Mouse (Mus musculus) NIH3T3 (cell line): ENCODE measurements around the gene Btbd17.

ENCODE experiments used
- DNase-seq: peaks from one replicate; pipeline ENCODE4 v3.0.0-alpha.2; 2012; ENCODE audit warnings: low read depth

Btbd17 gene

GRCm38 (mm10) chr11:114795848-114796322 is at the start of gene Btbd17:
Gene Btbd17 (minus strand): TSS chr11:114795945.
- DNase-seq, result no peak

DNA sequence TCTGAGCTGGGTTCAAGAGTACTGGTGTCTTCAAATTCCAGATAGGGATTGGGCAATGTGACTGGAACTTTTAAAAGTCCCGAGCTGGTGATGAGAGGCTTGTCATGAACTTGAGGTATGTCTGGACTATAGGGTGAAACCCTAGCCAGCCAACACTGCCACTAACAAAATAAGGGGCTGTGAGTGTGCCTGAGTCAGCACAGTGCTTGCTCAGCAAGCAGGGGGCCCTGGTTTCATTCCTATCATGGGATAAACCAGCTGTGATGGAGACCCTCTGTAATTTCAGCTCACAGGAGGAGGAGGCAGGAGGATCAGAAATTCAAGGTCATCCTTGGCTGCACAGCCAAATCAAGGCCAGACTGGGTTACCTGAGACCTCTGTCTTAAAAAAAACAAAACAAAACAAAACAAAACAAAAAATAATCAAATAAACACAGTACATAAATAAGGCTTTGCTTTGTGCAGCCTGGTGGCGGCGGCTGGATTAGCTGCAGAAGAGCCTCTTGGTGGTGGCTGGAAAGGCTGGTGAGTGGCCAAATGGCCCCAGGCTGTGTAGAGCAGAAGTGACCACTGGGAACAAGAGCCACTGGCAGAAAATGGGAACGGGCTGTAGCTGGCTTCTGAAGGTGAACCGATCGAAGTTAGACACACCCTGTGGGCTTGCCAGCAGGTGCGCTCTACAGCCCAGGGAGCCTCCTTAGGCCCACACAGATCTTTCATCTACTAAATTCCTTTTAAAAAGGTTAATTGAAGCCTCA is 48.9 kb upstream of the Btbd17 start:
- no peak for DNase-seq

DNA sequence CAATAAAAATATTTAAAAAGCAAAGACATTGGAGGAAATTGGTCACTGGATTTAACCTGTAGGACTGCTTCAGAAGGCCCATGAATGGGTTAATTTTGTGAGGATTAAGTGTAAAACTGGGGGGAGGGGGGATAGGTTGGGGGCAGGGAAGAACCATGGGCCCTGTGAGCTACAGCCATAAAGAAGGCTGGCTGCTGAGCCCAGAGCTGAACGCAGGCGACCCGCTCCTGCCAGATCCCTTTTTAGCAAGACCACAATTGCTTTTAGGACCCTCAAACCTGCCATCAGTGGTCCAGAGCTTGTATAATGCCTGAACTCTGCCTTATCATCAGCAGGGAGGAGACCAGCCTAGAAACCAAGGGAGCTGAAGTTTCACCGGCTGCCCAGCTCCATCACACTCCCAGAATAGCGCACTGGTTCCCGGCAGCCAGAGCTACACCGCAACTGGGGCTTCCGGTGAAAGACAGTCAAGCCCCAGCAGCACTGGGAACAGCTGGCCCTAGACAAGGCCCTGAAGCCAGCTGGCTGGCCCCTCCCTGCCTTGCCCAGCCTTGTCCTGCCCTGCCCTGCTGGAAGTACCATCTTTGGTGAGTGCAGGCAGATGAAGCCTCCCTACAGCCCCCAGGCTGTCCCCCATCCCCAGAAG is 48.2 kb upstream of the Btbd17 start:
- no peak for DNase-seq

- DNase-seq, result no peak
These were observed 37.4 kb upstream of the Btbd17 start for GRCm38 (mm10) chr11:114833166-114833565.

DNA sequence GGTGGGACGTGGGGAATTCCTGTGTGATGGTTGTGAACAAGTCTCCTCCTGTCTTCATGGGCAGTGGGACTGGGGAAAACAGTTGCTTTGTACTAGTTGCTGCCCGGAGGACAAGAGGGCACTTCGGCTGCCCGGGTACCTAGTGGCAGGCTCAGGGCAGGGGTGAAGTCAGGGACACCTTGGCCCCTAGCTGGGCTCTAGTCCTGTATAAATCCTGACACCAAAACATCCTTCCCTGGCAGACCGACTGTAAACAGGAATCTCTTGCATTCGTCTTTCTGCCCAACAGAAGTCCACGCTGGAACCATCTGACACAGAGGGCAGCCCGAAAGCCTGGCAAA is 34.7 kb upstream of the Btbd17 start:
- DNase-seq, result no peak

GRCm38 (mm10) chr11:114829499-114830432 is 34.0 kb upstream of the Btbd17 start:
- no peak for DNase-seq

DNA sequence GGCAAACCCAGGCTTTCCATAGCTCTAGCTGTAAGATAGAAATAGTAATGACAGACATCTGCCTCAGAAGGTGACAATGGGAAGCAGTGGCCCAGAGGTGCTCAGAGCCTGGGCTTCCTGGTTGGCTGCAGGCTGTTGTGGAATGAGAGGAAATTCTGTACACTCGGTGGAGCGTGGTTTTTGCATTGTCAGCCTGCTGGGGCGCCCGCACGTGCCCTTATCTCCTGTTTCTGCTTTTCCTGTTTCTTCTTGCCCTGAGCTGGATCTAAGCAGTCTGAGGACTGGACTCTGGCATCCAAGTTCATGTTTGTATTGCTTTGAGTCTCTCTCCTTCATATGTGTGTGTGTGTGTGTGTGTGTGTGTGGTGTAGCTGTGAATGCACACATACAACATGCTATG is 30.9 kb upstream of the Btbd17 start:
- DNase-seq, result no peak

GRCm38 (mm10) chr11:114823199-114823725 is 27.5 kb upstream of the Btbd17 start:
- DNase-seq, result no peak

DNA sequence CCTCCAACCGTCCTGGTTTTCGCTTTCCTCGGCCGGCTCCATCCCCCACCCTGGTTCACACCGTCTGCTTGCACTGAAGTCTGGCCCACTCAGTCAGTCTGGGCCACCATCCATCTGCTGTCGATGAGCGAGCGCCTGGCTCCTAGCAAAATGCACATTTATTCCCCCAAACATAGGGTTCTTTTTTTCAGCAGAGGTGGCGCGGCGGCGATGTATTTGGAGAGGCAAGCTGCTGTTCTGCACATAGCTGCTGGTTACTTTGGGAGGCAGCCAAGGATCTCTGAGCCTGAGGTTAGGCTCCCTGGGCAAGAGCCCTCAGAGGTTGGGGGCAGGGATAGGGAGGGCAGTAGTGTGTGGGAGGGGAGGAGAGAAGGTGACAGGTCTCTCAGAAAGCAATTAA is 27.0 kb upstream of the Btbd17 start:
- DNase-seq, result peak; percentile 24

DNA sequence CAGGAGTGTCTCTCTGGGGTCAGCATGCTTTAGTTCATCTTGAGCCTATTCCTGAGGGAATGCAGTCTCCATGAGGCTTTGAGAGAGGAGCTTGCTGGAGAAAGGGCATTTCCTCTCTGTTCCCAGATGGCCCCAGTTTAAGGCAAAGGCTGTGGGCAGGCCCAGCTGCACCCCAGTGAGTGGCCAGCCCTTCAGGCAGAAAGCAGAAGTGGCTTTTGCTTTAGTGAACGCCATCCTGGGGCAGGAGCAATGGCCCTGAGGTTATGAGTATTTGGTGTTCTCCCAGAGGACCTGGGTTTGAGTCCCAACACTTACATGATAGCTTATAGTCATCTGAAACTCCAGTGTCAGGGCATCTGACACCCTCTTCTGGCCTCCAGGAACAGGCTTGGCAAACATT is 25.6 kb upstream of the Btbd17 start:
- no peak for DNase-seq

DNA sequence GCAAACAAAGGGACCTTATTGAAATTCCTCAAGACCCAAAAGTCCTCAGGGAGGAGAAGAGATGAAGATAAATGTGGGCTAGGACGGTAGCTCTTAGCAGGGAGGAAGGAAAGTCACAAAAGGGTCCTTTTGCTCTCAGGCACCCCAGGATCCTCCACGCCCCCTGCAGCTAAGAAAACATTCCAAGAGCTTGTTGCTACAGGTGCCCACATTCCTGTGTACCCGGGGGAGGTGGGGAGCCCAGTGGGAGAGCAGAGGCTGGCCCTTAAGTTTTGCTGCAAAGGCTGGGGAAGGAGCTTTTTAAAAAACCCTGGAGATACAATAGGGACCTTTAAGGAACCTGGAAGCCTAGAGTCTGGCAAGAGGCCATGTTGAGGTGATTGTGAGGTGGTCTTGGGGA is 24.7 kb upstream of the Btbd17 start:
- DNase-seq, result no peak

GRCm38 (mm10) chr11:114819110-114819509 is 23.4 kb upstream of the Btbd17 start:
- no peak for DNase-seq

GRCm38 (mm10) chr11:114818185-114818584 is 22.4 kb upstream of the Btbd17 start:
- no peak for DNase-seq

- DNase-seq, result no peak
These were observed 21.2 kb upstream of the Btbd17 start for GRCm38 (mm10) chr11:114816934-114817333.

DNA sequence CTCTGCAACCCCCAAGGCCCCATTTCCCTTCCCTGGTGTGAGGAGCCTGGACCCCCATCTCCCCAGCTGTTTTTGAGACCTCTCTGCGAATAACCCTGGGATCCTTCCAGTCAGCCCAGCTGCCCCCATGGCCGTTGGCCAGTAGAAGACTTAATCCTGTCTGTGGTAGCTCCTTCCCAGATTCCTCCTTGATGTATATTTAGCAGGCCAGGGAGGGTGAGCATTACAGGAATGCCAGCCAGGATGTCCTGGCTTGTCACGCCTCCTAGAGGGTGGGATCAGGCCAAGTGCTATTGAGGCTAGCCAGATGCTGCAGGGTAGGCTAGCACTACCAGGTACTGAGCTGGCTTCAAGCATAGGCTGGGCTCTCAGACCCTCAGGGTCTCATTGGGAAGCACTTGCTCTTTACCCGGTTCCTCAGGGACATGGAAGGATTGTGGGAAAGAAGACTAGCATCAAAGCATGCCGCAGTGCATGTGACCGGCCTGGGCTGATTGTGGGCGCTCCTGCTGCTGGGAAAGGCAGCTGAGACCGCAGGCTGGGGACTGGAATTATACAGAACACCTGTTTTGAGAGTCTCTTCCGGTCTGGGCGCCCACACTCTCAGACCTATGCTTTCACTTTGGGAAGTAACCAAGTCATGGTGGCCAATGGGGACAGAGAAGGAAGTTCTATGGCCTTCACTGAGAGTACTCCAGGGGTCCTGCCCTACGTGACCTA is 19.3 kb upstream of the Btbd17 start:
- DNase-seq, result no peak

DNA sequence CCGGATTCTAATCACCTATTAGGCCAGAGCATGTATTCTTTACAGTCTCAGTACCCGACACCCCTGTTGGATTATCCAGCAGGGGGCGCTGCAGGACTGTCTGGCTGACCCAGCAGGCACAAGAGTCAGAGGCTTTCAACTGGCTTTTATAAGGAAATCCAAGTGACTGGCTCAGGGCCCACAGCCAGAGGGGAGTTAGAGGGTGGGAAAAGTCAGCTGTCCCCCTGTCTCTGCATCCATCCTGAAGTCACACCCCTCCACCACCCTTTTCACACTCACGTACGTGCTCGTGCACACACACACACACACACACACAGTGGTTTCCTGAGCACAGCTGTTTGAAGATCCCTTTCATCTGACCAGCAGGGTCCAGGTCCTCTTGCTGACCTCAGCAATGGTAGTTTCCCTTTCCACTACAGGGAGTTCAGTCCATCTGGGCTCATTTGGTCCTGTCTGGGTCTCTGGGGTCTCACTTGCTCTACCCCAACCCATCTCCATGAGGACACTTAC is 17.0 kb upstream of the Btbd17 start:
- peak; percentile 90 for DNase-seq

DNA sequence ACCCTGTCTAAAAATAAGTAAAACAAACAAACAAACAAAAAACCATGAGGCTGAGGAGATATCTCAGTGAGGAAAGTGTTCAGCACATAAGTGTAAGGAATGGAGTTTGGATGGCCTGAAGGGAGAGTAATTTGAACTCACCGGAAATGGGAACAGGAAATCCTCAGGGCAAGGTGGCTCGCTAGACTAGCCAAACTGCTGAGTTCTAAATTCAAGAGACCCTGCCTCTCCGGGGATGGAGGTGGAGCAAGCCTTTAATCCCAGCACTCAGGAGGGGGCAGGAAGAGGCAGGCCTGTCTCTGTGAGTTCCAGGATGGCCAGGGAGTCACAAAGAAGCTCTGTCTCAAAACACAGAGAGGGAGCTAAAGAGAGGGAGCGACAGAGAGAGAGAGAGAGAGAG is 14.6 kb upstream of the Btbd17 start:
- no peak for DNase-seq

DNA sequence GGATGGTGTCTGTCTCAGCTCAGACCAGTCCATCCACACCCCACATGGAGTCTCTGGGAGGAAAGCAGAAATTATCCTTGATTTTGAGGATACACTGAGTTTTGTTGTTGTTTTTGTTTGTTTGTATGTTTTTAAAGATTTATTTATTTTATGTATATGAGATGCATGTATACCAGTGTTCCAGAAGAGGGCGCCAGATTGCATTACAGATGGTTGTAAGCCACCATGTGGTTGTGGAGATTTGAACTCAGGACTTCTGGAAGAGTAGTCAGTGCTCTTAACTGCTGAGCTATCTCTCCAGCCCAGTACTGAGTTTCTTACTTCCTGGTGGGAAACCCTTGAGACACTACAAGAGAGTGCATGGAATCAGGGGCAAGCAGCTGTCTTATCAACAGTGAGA is 13.6 kb upstream of the Btbd17 start:
- no peak for DNase-seq

- no peak for DNase-seq
These were observed 12.1 kb upstream of the Btbd17 start for GRCm38 (mm10) chr11:114807686-114808427.

- no peak for DNase-seq
These were observed 11.3 kb upstream of the Btbd17 start for GRCm38 (mm10) chr11:114807025-114807424.

DNA sequence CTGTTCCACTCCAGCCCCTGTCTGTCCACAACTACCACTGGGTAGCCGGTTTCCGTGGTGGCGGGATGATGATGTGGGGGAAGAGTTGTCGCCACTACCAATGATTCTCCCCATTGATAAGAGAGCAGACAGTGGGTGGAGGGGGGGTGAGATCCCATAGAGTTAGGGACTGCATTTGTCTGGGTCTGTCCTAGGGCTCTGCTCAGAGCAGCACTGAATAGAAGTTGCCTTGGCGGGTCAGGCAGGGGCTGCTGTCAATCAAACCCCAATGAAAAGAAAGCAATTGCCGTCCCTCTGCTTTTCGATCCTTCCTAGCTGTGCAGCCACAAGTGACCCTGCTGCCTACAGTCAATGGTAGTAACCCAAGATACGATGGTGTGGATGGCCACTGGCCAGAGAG is 8.2 kb upstream of the Btbd17 start:
- no peak for DNase-seq
